Mouse (Mus musculus) forebrain, postnatal 0 days (tissue): Measurements from ENCODE around the gene Sgsm1. TPM values are rescaled to one million over a fixed set of nuclear protein-coding genes. Genes with fewer than 3 reads are reported as not detected.

Source experiments
- ATAC-seq: fragments of 200-750 bp; cut with Nextera tagmentation; 2 replicates; pipeline ENCODE4 v1.8.0; 2017; ENCODE audit warnings: mild to moderate bottlenecking, moderate library complexity
- DNase-seq: peaks from one replicate; pipeline ENCODE4 v3.0.0-alpha.2; 2015
- H3K27ac ChIP-seq: fragments of 300-500 bp; sonication (generic); 2 replicates; pipeline ENCODE4 v1.5.1; 2014; ENCODE audit warnings: low read depth, mild to moderate bottlenecking, antibody characterized with exemption, low read length, moderate library complexity, mixed read lengths
- H3K27me3 ChIP-seq: fragments of 300-500 bp; sonication (generic); 2 replicates; pipeline ENCODE4 v1.6.1; 2014; ENCODE audit warnings: mild to moderate bottlenecking, low read length, mixed read lengths; ENCODE audit not compliant: insufficient read depth
- H3K36me3 ChIP-seq: fragments of 300-500 bp; sonication (generic); 2 replicates; pipeline ENCODE4 v1.6.1; 2014; ENCODE audit warnings: mild to moderate bottlenecking, moderate library complexity; ENCODE audit not compliant: insufficient read depth
- H3K4me1 ChIP-seq: fragments of 300-500 bp; sonication (generic); 2 replicates; pipeline ENCODE4 v1.6.1; 2014; ENCODE audit warnings: antibody characterized with exemption; ENCODE audit not compliant: insufficient read depth
- H3K4me2 ChIP-seq: fragments of 300-500 bp; sonication (generic); 2 replicates; pipeline ENCODE4 v1.6.1; 2014; ENCODE audit warnings: low read depth, mild to moderate bottlenecking, moderate library complexity
- H3K4me3 ChIP-seq: fragments of 300-500 bp; sonication (generic); 2 replicates; pipeline ENCODE4 v1.5.1; 2014; ENCODE audit warnings: low read depth, low read length, mixed read lengths
- H3K9ac ChIP-seq: fragments of 300-500 bp; sonication (generic); 2 replicates; pipeline ENCODE4 v1.6.1; 2014; ENCODE audit warnings: mild to moderate bottlenecking
- H3K9me3 ChIP-seq: fragments of 300-500 bp; sonication (generic); 2 replicates; pipeline ENCODE4 v1.6.1; 2016; ENCODE audit warnings: low read length
- CTCF ChIP-seq: sonication (generic); IDR thresholded peaks from 2 replicates; pipeline ENCODE4 v1.5.1; 2016; ENCODE audit warnings: antibody characterized with exemption, control low read depth, low read depth
- WGBS: fragments of 180-500 bp; shearing (Covaris S2); extraction: QIAGEN DNeasy Blood & Tissue Kit; methylation state at CpG from one replicate; pipeline ENCODE4 v1.1.7; 2014; 5-methylcytosine and 5-hydroxymethylcytosine counted together
- polyA plus RNA-seq: library from polyadenylated mRNA; unstranded; fragments of >200 nt; fragmentation: Nextera tagmentation; extraction: Ambion mirVana; gene quantifications from 2 replicates; pipeline ENCODE4 v1.2.1, GENCODE M21; 2015
- total RNA-seq: library from RNA; depleted of rRNA; stranded (reverse); fragments of >200 nt; gene quantifications from 2 replicates; pipeline ENCODE4 v1.2.3, GENCODE M21; 2014

Gene Sgsm1
- total and polyA plus RNA-seq, 2 experiments from 2014 or later = 16.5 to 48.7 TPM

DNA sequence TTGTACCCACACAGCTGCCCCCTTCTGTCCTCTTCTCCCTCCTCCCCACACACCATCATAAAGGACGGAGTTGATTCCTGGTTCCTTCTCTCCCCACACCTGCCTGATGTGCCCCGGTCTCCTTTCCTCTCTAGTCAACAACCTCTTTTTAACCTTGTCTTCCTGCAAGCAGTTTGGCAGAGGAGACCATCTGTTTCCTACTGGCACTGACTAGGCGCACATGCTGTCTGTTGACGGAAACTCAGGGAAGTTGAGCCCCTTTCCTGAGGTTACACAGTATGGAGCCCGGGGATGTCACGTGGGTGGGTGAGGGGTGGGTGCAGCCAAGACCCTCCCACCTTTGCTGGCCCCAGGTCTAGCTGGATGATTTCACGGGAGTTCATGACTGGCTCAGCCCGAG is 17.8 kb downstream of the Sgsm1 start:
- no peak for DNase-seq
- ATAC-seq = peak; percentile 32
- 44% methylated on average over 8 of the region's 8 CpGs for WGBS

DNA sequence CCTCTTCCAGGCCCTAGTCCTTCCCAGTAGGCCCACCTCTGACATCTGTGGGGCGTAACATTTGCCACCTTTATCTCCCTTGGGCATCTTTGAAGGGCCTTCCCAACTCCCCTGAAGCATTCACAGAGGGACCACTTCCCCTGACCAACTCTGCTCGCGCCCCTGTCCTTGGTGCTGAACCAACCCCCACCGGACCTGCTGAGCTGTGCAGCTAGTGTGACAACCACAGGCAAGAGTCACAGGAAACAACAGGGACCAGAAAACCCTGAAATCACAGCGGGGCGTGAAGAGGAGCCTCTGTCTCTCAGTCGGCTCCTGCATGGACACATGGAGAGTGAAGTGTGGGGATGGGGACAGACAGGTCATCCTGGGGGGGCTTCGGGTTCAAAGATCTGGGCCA is 18.4 kb downstream of the Sgsm1 start:
- ATAC-seq = no peak
- DNase-seq = no peak
- no peaks in the 10 kb centered on the region for H3K4me1 ChIP-seq
- H3K9me3 ChIP-seq = no peaks in the 10 kb centered on the region
- no peak for TF ChIP-seq CTCF
- 19% methylated on average over 8 of the region's 8 CpGs for WGBS
- no peak overlapping the region for H3K9ac ChIP-seq
- H3K27ac ChIP-seq = no peak overlapping the region
- 0 out of 2 replicates have a peak, but pooled peaks cover 5% of the 10 kb centered on the region for H3K27me3 ChIP-seq
- H3K36me3 ChIP-seq = no peaks in the 10 kb centered on the region
- H3K4me3 ChIP-seq = no peak overlapping the region
- H3K4me2 ChIP-seq = no peak overlapping the region

More for the DNA sequence above, 17.8 kb downstream of the Sgsm1 start:
- Histone ChIP-seq H3K9ac (no peak overlapping the region), H3K9me3 (no peaks in the 10 kb centered on the region), H3K27me3 (0 out of 2 replicates have a peak, but pooled peaks cover under 1% of the 10 kb centered on the region), H3K4me1 (no peaks in the 10 kb centered on the region), H3K4me2 (no peak overlapping the region), H3K27ac (no peak overlapping the region), H3K36me3 (no peaks in the 10 kb centered on the region), H3K4me3 (no peak overlapping the region)
- TF ChIP-seq CTCF = no peak

DNA sequence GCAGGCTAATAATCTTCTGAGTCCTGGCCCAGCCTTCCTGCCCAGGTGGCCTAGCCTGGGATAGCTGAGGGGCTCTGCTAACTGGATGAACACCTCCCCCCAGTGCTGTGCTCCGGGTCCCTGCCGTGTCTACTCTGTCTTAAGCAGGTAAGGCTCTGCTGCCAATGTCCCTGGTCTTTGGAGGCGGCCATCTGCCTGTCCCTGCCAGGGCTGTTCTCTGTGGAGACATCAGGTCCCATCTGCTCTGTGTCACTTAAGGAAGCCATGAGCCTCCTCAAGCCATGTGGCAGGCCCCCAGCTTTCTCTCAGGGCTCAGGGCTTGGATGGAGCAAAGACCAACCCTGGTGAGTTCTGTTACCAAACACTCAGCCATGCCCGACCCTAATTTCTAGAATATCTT is 19.5 kb downstream of the Sgsm1 start:
- Histone ChIP-seq H3K4me2 (no peak overlapping the region), H3K4me3 (no peak overlapping the region), H3K9me3 (no peaks in the 10 kb centered on the region), H3K27ac (no peak overlapping the region), H3K4me1 (no peaks in the 10 kb centered on the region), H3K27me3 (0 out of 2 replicates have a peak, but pooled peaks cover 5% of the 10 kb centered on the region), H3K36me3 (0 out of 2 replicates have a peak, but pooled peaks cover 3% of the 10 kb centered on the region), H3K9ac (no peak overlapping the region)
- DNase-seq (no peak), ATAC-seq (no peak)
- no peak for TF ChIP-seq CTCF
- 69% methylated on average over 4 of the region's 4 CpGs for WGBS

DNA sequence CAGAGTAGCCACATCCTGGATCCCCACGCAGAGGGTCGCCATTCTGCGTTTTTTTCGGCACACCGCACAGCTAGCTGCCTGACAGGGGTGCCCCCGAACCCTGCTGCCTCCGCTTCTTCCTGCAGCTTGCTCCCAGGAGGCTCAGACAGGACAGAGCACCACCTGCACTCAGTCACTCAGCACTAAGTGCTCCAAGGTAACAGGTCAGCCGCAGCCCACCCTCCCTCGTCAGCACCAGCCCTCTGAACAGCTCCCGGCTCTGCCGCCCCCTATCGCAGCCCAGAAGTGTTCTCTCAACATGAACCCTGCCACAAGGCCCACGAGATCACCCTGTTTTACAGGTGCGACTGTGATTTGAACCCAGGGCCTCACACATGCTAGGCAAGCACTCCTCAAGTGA is 20.4 kb downstream of the Sgsm1 start:
- Histone ChIP-seq H3K4me1 (no peaks in the 10 kb centered on the region), H3K27me3 (0 out of 2 replicates have a peak, but pooled peaks cover 5% of the 10 kb centered on the region), H3K36me3 (peaks cover 11% of the 10 kb centered on the region; the same call in 1 of the 2 replicates), H3K9ac (no peak overlapping the region), H3K27ac (no peak overlapping the region), H3K4me2 (no peak overlapping the region), H3K4me3 (no peak overlapping the region), H3K9me3 (no peaks in the 10 kb centered on the region)
- no peak for DNase-seq
- WGBS = 36% methylated on average over 14 of the region's 14 CpGs
- TF ChIP-seq CTCF = no peak
- ATAC-seq = no peak

DNA sequence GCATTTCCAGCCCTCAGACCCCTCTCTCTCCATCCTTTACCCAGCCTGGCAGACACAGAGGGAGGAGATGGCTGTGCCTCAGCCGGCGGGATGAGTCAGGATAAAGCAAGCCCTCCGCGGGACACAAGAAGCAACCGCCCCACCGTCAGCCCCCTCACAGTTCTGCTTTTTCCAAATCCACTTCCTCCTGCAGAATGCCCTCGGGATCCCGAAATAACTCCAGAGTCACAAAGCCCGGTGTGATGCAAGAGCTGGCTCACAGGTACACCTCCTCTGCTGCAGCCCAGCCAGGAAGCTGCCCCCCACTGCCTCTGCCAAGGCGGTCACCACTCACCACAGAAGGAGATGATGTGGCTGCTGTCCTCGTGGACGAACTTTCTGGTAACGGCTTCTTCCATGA is 22.1 kb downstream of the Sgsm1 start:
- Histone ChIP-seq H3K4me1 (no peaks in the 10 kb centered on the region), H3K4me2 (no peak overlapping the region), H3K27ac (no peak overlapping the region), H3K36me3 (peaks cover 26% of the 10 kb centered on the region), H3K4me3 (no peak overlapping the region), H3K9me3 (no peaks in the 10 kb centered on the region), H3K9ac (no peak overlapping the region), H3K27me3 (0 out of 2 replicates have a peak, but pooled peaks cover 5% of the 10 kb centered on the region)
- TF ChIP-seq CTCF = no peak
- 52% methylated on average over 13 of the region's 13 CpGs for WGBS
- DNase-seq = no peak
- no peak for ATAC-seq

DNA sequence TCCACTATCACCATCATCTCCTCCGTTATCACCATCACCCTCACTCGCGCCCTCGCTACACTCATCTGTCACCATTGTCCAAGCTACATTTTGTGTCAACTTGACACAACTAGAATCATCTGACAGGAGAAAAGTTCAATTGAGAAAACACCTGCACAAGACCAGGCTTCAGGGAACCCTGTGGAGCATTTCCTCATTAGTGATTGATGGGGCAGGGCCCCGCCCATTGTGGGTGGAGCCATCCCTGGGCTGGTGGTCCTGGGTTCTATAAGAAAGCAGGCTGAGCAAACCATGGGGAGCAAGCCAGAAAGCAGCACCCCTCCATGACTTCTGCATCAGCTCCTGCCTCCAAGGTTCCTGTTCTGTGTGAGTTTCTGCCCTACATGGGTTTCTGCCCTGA is 22.8 kb downstream of the Sgsm1 start:
- 0 out of 2 replicates have a peak, but pooled peaks cover 5% of the 10 kb centered on the region for H3K27me3 ChIP-seq
- no peak overlapping the region for H3K9ac ChIP-seq
- H3K9me3 ChIP-seq = no peaks in the 10 kb centered on the region
- H3K4me2 ChIP-seq = no peak overlapping the region
- 52% methylated on average over 5 of the region's 5 CpGs for WGBS
- H3K36me3 ChIP-seq = peaks cover 26% of the 10 kb centered on the region
- no peak overlapping the region for H3K27ac ChIP-seq
- TF ChIP-seq CTCF = no peak
- no peak overlapping the region for H3K4me3 ChIP-seq
- DNase-seq (no peak), ATAC-seq (no peak)
- H3K4me1 ChIP-seq = no peaks in the 10 kb centered on the region

DNA sequence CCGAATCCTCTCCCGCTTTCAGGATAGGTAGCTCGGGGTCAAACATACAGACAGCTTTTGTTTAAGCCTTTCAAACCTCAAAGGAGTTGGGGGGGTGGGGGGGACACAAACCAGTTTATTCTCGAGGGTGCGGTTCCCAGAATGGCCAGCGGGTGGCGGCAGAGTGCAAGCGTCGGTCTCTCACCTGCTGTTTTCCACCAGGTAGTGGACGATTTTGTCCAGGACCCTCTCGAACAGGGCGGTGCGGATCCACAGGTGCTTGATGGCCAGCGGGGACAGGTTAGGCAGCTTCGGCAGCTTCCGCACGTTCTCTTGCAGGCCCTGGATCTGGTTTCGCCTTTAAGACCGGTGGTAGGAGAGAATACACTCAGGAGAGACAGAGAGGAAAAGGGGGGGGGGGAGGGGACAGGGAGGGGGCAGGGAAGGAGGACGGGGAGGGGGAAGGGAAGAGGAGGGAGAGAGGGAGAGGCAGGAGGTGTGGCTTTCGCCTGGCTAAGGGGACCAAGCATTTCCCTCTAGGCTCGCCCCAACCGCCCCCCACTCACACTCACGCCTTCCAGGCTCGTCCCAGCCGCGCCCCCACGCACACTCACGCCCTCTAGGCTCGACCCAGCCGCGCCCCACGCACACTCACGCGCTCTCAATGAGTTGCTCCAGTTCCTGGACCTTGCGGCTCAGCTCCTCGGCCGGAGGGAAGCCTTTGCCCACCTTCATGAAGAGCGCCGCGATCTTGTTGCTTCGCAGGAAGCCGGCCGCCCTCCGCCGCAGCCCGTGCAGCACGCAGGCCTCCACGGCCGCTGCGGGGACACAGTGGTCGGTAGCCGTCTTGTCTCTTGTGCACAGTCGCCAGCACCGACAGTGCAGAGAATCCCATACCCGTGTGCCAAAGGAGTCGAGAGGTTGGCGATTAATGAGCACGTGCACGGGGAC is 23.7 kb downstream of the Sgsm1 start:
- Histone ChIP-seq H3K4me1 (no peaks in the 10 kb centered on the region), H3K27ac (no peak overlapping the region), H3K9me3 (no peaks in the 10 kb centered on the region), H3K9ac (peak overlapping the region; percentile 35), H3K27me3 (0 out of 2 replicates have a peak, but pooled peaks cover 5% of the 10 kb centered on the region), H3K36me3 (peaks cover 35% of the 10 kb centered on the region), H3K4me3 (peak overlapping the region; percentile 19), H3K4me2 (peak overlapping the region; percentile 50)
- peak; percentile 83 for TF ChIP-seq CTCF
- peak; percentile 38; the same call in 1 of the 2 replicates for ATAC-seq
- DNase-seq = peak; percentile 84
- 4% methylated on average over 58 of the region's 60 CpGs for WGBS
